Comparison of ENCODE assay signal across 18 mouse cellular contexts in genomic region chr2:29413259-29413993, GRCm38 (mm10).
DNase-seq lines count a peak whose midpoint lies in the region; ATAC-seq and TF ChIP-seq lines count a peak whose summit lies in the region.
"Had no signal": no experiment of that assay in that cellular context is flagged by ENCODE, and none has a peak within 500 bp of the region (broad histone marks: within the 10 kb centered on the region; RNA-seq: fewer than 3 reads in every experiment).

No protein-coding gene starts in this region.

- no peaks in the 10 kb centered on the region for H3K36me3 ChIP-seq in forebrain, embryonic 15.5 days
- no peaks in the 10 kb centered on the region for H3K36me3 ChIP-seq in forebrain, embryonic 11.5 days (ENCODE audit: control insufficient read depth, insufficient read depth, low read length)
- H3K36me3 ChIP-seq in kidney, postnatal 0 days (ENCODE audit: insufficient read depth, low read length): no peaks in the 10 kb centered on the region
- H3K36me3 ChIP-seq in lung, embryonic 14.5 days (ENCODE audit: insufficient read depth): no peaks in the 10 kb centered on the region
- no peaks in the 10 kb centered on the region for H3K36me3 ChIP-seq in stomach, embryonic 14.5 days (ENCODE audit: control insufficient read depth, insufficient read depth, low read length)
- H3K36me3 ChIP-seq: embryonic facial prominence, embryonic 13.5 days; hindbrain, embryonic 10.5 days; limb, embryonic 12.5 days; midbrain, embryonic 12.5 days had no signal

- no peaks in the 10 kb centered on the region for H3K9me3 ChIP-seq in forebrain, embryonic 15.5 days
- H3K9me3 ChIP-seq in forebrain, embryonic 11.5 days (ENCODE audit: control insufficient read depth, low read length): no peaks in the 10 kb centered on the region
- no peaks in the 10 kb centered on the region for H3K9me3 ChIP-seq in kidney, postnatal 0 days (replicated peaks; ENCODE audit: low read length)
- H3K9me3 ChIP-seq in lung, embryonic 14.5 days (ENCODE audit: low read depth, low read length): no peaks in the 10 kb centered on the region
- H3K9me3 ChIP-seq in stomach, embryonic 14.5 days (ENCODE audit: control insufficient read depth, low read depth, low read length): no peaks in the 10 kb centered on the region
- H3K9me3 ChIP-seq: embryonic facial prominence, embryonic 13.5 days; hindbrain, embryonic 10.5 days; limb, embryonic 12.5 days; midbrain, embryonic 12.5 days had no signal

- H3K9ac ChIP-seq in forebrain, embryonic 15.5 days (replicated peaks): no peak overlapping the region
- no peak overlapping the region for H3K9ac ChIP-seq in forebrain, embryonic 11.5 days (ENCODE audit: low read length)
- H3K9ac ChIP-seq in kidney, postnatal 0 days (ENCODE audit: low read depth, low read length): no peak overlapping the region
- H3K9ac ChIP-seq in lung, embryonic 14.5 days: no peak overlapping the region
- no peak overlapping the region for H3K9ac ChIP-seq in stomach, embryonic 14.5 days (replicated peaks; ENCODE audit: low read depth, low read length)
- H3K9ac ChIP-seq: embryonic facial prominence, embryonic 13.5 days; limb, embryonic 12.5 days; liver, postnatal 0 days; midbrain, embryonic 12.5 days had no signal

- no peaks in the 10 kb centered on the region for H3K27me3 ChIP-seq in forebrain, embryonic 15.5 days
- no peaks in the 10 kb centered on the region for H3K27me3 ChIP-seq in forebrain, embryonic 11.5 days (ENCODE audit: control insufficient read depth, insufficient read depth, low read length)
- no peaks in the 10 kb centered on the region for H3K27me3 ChIP-seq in kidney, postnatal 0 days (ENCODE audit: insufficient read depth, low read length)
- no peaks in the 10 kb centered on the region for H3K27me3 ChIP-seq in lung, embryonic 14.5 days (ENCODE audit: insufficient read depth, low read length)
- H3K27me3 ChIP-seq in stomach, embryonic 14.5 days (ENCODE audit: control insufficient read depth, insufficient read depth, low read length): no peaks in the 10 kb centered on the region
- H3K27me3 ChIP-seq: embryonic facial prominence, embryonic 13.5 days; limb, embryonic 12.5 days; midbrain, embryonic 12.5 days had no signal

- peak overlapping the region; percentile 51 for H3K27ac ChIP-seq in forebrain, embryonic 15.5 days (replicated peaks)
- no peak overlapping the region for H3K27ac ChIP-seq in forebrain, embryonic 11.5 days (ENCODE audit: low read depth, low read length)
- H3K27ac ChIP-seq in kidney, postnatal 0 days: no peak overlapping the region
- H3K27ac ChIP-seq in lung, embryonic 14.5 days (ENCODE audit: low read depth): peak overlapping the region; percentile 42
- H3K27ac ChIP-seq in stomach, embryonic 14.5 days (ENCODE audit: low read length): peak overlapping the region; percentile 11; the same call in 1 of the 2 replicates
- H3K27ac ChIP-seq: embryonic facial prominence, embryonic 13.5 days; hindbrain, embryonic 10.5 days; limb, embryonic 12.5 days; midbrain, embryonic 12.5 days had no signal

- WGBS in forebrain, embryonic 15.5 days: 44% methylated on average over 13 of the region's 13 CpGs
- WGBS in forebrain, embryonic 11.5 days: 59% methylated on average over 13 of the region's 13 CpGs
- WGBS in kidney, postnatal 0 days: 50% methylated on average over 13 of the region's 13 CpGs
- WGBS in lung, embryonic 14.5 days: 43% methylated on average over 13 of the region's 13 CpGs
- WGBS in stomach, embryonic 14.5 days: 57% methylated on average over 13 of the region's 13 CpGs

- no peak for TF ChIP-seq CTCF in kidney, postnatal 0 days (IDR thresholded peaks at IDR 0.05; ENCODE audit: low read depth)
- no peak for TF ChIP-seq CTCF in lung, embryonic 14.5 days (IDR thresholded peaks at IDR 0.05; ENCODE audit: low read depth)

- H3K4me3 ChIP-seq in forebrain, embryonic 15.5 days: no peak overlapping the region
- no peak overlapping the region for H3K4me3 ChIP-seq in forebrain, embryonic 11.5 days (ENCODE audit: low read depth, low read length)
- H3K4me3 ChIP-seq in kidney, postnatal 0 days (replicated peaks; ENCODE audit: low read depth, low read length): no peak overlapping the region
- H3K4me3 ChIP-seq in lung, embryonic 14.5 days (ENCODE audit: low read depth, low read length): no peak overlapping the region
- H3K4me3 ChIP-seq in stomach, embryonic 14.5 days (ENCODE audit: low read depth, low read length): no peak overlapping the region
- H3K4me3 ChIP-seq: embryonic facial prominence, embryonic 13.5 days; hindbrain, embryonic 10.5 days; limb, embryonic 12.5 days; midbrain, embryonic 12.5 days had no signal

- no peak for DNase-seq in forebrain, embryonic 11.5 days (ENCODE audit: low spot score)
- DNase-seq in kidney, postnatal 0 days (ENCODE audit: low spot score): peak; percentile 32
- DNase-seq in kidney, adult 9 months: no peak
- DNase-seq in lung, embryonic 14.5 days: peak; percentile 66
- no peak for DNase-seq in cerebellum, postnatal 10 days
- DNase-seq: cerebellum, adult 9-11 months; gastrocnemius, postnatal 36 days; liver, postnatal 0 days; thymus, postnatal 25 days had no signal

- H3K4me1 ChIP-seq in forebrain, embryonic 15.5 days: peaks cover 25% of the 10 kb centered on the region
- peaks cover 8% of the 10 kb centered on the region for H3K4me1 ChIP-seq in forebrain, embryonic 11.5 days (replicated peaks; ENCODE audit: control insufficient read depth, insufficient read depth, low read length)
- peaks cover 8% of the 10 kb centered on the region; the same call in 1 of the 2 replicates for H3K4me1 ChIP-seq in kidney, postnatal 0 days (replicated peaks; ENCODE audit: insufficient read depth, low read length)
- peaks cover 12% of the 10 kb centered on the region; the same call in 1 of the 2 replicates for H3K4me1 ChIP-seq in lung, embryonic 14.5 days (ENCODE audit: insufficient read depth)
- peaks cover 8% of the 10 kb centered on the region; the same call in 1 of the 2 replicates for H3K4me1 ChIP-seq in stomach, embryonic 14.5 days (ENCODE audit: control insufficient read depth, insufficient read depth, low read length)

- ATAC-seq in forebrain, embryonic 15.5 days (replicated peaks): no peak
- ATAC-seq in forebrain, embryonic 11.5 days (replicated peaks; ENCODE audit: low FRiP score): no peak
- ATAC-seq in kidney, postnatal 0 days (replicated peaks; ENCODE audit: low FRiP score, low read depth): no peak
- peak; percentile 54; the same call in 1 of the 2 replicates for ATAC-seq in lung, embryonic 14.5 days (ENCODE audit: insufficient read depth)
- ATAC-seq in stomach, embryonic 14.5 days (ENCODE audit: insufficient number of reproducible peaks, insufficient read depth, low FRiP score, low read depth): peak; percentile 67; the same call in 1 of the 2 replicates
- no peak for ATAC-seq in inflammation-experienced regulatory T-cells, adult 6 months
- ATAC-seq: activated CD4-positive, CD25-positive, alpha-beta regulatory T cell, adult 4 months; forebrain, embryonic 14.5 days; liver, postnatal 0 days had no signal

- no peak overlapping the region for H3K4me2 ChIP-seq in forebrain, embryonic 15.5 days (replicated peaks)
- no peak overlapping the region for H3K4me2 ChIP-seq in forebrain, embryonic 11.5 days (ENCODE audit: low read depth, low read length, severe bottlenecking)
- no peak overlapping the region for H3K4me2 ChIP-seq in kidney, postnatal 0 days (ENCODE audit: low read length)
- no peak overlapping the region for H3K4me2 ChIP-seq in lung, embryonic 14.5 days
- no peak overlapping the region for H3K4me2 ChIP-seq in stomach, embryonic 14.5 days (replicated peaks; ENCODE audit: low read depth, low read length)
- H3K4me2 ChIP-seq: embryonic facial prominence, embryonic 13.5 days; limb, embryonic 12.5 days; midbrain, embryonic 12.5 days had no signal

Comparison
In these comparisons a context has a peak if more than half of its experiments do, and no peak if none do; other contexts are left out.
1. H3K27ac ChIP-seq: peak in forebrain, embryonic 15.5 days (single experiment), lung, embryonic 14.5 days (single experiment) and stomach, embryonic 14.5 days (single experiment); none in forebrain, embryonic 11.5 days (single experiment) and kidney, postnatal 0 days (single experiment).
2. DNase-seq: peak in kidney, postnatal 0 days (single experiment) and lung, embryonic 14.5 days (single experiment); none in forebrain, embryonic 11.5 days (single experiment), kidney, adult 9 months (single experiment) and cerebellum, postnatal 10 days (0 of 2).
3. ATAC-seq: peak in lung, embryonic 14.5 days (single experiment) and stomach, embryonic 14.5 days (single experiment); none in forebrain, embryonic 15.5 days (single experiment), forebrain, embryonic 11.5 days (single experiment), kidney, postnatal 0 days (single experiment) and inflammation-experienced regulatory T-cells, adult 6 months (single experiment).